Mouse (Mus musculus): ENCODE results near the gene Arl6ip1. TPM values are rescaled to one million over a fixed set of nuclear protein-coding genes. Genes with fewer than 3 reads are reported as not detected.
A peak's percentile ranks its signal among the peaks of the same experiment; 100 is the strongest.

The Arl6ip1 gene
- polyA plus RNA-seq, 1 experiment from 2014 or later: 428 TPM

DNA sequence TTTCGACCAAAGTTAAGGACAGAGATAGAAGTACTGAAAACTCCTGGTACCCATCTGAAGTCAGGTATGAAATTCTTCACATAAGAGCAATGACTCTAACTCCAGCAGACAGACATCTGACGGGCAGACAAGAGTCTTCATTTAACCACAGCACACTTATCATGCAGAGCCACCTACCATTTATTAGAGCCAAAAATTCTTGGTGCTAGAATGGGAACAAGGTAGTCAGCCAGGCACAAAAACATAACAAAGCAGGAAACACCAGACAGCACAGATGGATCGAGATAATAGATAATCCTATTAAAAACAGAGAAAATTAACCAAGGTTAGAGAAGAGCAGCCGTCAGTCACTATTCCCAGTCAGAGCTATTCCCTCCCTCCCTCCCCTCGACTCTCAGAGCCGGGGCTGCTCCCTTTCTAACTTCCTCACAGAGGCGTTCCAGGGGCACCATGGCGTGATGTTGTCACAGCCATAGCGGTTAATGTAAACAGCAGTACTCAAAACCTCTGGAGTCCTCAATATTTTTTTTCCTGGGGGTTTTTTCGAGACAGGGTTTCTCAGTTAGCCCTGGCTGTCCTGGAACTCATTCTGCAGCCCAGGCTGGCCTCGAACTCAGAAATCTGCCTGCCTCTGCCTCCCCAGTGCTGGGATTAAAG lies 3.1 kb downstream of the Arl6ip1 start:
- H3K9me3 ChIP-seq: no peaks in the 10 kb centered on the region
- H3K27ac ChIP-seq: no peak overlapping the region
- 78% methylated on average over 11 of the region's 11 CpGs for WGBS
- H3K4me2 ChIP-seq: no peak overlapping the region
- ATAC-seq (ENCODE audit: insufficient number of reproducible peaks, low FRiP score, low TSS enrichment, low read depth): no peak
- H3K27me3 ChIP-seq: no peaks in the 10 kb centered on the region
- peaks cover 33% of the 10 kb centered on the region for H3K36me3 ChIP-seq
- no peak overlapping the region for H3K9ac ChIP-seq
- peaks cover 19% of the 10 kb centered on the region for H3K4me1 ChIP-seq
- H3K4me3 ChIP-seq: no peak overlapping the region

DNA sequence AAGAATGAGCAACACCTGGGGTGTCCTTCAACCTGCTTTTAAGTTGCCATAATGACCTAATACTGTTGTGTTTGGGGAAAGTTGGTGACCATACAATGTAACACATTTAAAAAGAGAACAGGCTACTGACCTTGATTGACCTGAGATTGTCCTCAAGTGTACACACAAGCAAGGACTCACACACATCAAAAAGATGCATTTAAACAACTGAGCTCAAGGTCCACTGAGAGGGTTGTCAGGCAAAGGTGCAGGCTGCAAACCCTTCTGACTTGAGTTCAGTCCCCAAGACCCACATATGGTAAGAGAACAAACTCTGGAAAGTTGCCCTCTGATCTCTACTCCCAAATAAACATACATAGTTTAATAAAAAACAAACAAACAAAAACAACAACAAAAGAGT lies 3.7 kb downstream of the Arl6ip1 start:
- H3K9me3 ChIP-seq: no peaks in the 10 kb centered on the region
- H3K27me3 ChIP-seq: no peaks in the 10 kb centered on the region
- peaks cover 37% of the 10 kb centered on the region for H3K36me3 ChIP-seq
- H3K4me1 ChIP-seq: peaks cover 19% of the 10 kb centered on the region
- H3K27ac ChIP-seq: no peak overlapping the region
- no peak for ATAC-seq (ENCODE audit: insufficient number of reproducible peaks, low FRiP score, low TSS enrichment, low read depth)
- H3K9ac ChIP-seq: no peak overlapping the region
- no peak overlapping the region for H3K4me3 ChIP-seq
- H3K4me2 ChIP-seq: no peak overlapping the region

DNA sequence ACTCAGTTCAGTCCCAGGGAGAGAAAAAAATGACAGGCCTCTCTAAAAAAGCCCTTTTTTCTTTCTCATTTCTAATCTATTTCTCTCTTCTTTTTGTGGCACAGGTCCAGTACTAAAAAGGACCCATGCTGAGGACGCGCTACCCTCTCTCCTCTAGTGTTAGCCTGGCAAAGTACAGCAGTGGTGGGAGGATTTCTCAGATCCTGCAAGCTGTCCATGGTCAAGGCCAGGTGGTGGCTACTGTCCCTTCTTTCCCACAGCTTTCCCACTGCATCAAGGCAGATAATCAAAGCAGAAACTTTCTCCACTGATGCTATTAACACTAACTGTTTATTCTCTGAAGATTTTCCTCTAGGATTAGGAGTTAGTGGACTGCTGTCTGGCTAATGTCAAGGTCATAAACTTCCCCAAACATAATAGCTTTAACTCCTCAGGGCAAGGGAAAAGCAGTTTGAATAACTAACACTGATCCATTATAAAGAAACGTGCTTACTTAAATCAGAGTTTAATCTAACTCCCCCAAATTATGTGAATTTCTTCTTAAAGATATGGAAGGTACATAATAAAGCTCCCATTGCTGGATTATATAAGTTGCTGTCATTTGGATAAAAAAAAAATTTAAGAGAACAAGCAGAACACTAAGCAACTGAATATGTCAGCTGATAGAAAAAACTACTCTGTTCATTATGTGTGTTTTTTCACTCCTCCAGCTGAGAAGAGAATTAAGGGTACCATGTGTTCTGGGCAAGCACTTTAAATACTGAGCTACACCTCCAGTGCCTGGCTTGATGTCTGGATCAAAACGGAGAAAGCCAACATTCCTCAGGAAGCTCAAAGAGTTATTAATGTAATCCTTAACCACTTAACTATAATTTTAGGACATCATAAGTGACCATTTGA lies 5.7 kb downstream of the Arl6ip1 start:
- ATAC-seq (ENCODE audit: insufficient number of reproducible peaks, low FRiP score, low TSS enrichment, low read depth): no peak
- Histone ChIP-seq H3K4me2 (no peak overlapping the region), H3K4me1 (peaks cover 14% of the 10 kb centered on the region), H3K36me3 (peaks cover 57% of the 10 kb centered on the region), H3K9me3 (no peaks in the 10 kb centered on the region), H3K27ac (no peak overlapping the region), H3K4me3 (no peak overlapping the region), H3K27me3 (no peaks in the 10 kb centered on the region), H3K9ac (no peak overlapping the region)
- 87% methylated on average over 4 of the region's 4 CpGs for WGBS

DNA sequence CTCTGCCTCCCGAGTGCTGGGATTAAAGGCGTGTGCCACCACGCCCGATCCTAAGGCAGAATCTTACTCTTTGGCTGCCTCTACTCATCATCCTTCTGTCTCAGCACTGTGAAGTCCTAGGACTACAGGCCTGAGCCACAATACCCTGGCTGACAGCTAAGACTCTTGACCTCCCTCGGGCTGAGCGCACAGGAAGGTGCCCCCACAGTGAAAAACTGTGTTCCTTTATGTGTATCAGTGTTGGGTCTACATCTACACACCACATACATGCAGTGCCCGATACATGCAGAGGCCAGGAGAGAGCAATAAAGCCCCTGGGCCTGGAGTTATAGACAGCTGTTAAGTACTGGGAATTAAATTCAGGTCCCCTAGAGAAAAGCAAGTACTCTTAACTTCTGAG lies 7.2 kb downstream of the Arl6ip1 start:
- WGBS: 93% methylated on average over 7 of the region's 7 CpGs
- no peaks in the 10 kb centered on the region for H3K27me3 ChIP-seq
- no peak overlapping the region for H3K27ac ChIP-seq
- peaks cover 67% of the 10 kb centered on the region for H3K36me3 ChIP-seq
- H3K4me3 ChIP-seq: no peak overlapping the region
- no peak overlapping the region for H3K4me2 ChIP-seq
- no peaks in the 10 kb centered on the region for H3K9me3 ChIP-seq
- no peak overlapping the region for H3K9ac ChIP-seq
- peaks cover 8% of the 10 kb centered on the region; the same call in 1 of the 2 replicates for H3K4me1 ChIP-seq
- ATAC-seq (ENCODE audit: insufficient number of reproducible peaks, low FRiP score, low TSS enrichment, low read depth): no peak

DNA sequence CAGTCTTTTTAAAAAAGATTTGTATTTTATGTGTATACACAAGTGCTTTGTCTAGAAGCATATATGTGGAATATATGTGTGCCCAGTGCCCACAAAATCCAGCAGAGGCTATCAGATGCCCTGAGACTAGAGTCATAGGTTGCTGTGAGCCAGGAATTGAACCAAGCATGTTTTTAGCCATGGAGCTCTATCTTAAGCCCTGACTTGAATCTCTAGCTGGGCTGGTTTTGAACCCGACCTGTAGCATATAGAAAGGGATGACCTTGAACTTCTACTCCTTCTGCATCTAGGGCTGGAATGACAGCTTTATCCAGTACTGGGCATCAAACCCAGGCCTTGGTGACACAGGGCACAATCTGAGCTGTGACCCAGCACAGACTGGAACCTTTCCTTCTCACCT lies 8.8 kb downstream of the Arl6ip1 start:
- Histone ChIP-seq H3K9me3 (no peaks in the 10 kb centered on the region), H3K27me3 (no peaks in the 10 kb centered on the region), H3K36me3 (peaks cover 55% of the 10 kb centered on the region), H3K4me1 (no peaks in the 10 kb centered on the region), H3K27ac (no peak overlapping the region), H3K9ac (no peak overlapping the region), H3K4me3 (no peak overlapping the region), H3K4me2 (no peak overlapping the region)
- WGBS: 86% methylated on average over 1 of the region's 1 CpGs
- no peak for ATAC-seq (ENCODE audit: insufficient number of reproducible peaks, low FRiP score, low TSS enrichment, low read depth)

DNA sequence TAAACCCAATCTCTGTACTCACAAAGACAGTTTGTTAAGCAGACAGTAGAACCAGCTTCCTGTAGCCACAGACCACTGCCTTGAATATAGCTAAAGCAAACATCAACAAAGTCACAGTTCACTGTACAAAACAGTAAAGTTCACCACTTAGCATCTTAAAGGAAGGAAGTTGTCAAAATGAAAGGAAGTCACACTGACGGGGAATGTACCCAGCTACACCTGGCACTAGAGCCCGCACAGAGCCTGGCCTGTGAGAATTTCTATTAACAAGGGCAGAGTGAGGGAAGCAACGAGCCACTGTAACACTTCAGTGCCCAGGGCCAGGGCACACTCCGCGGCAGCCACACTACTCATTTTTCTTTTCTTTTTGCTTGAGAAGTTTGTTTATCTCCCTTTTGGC lies 9.5 kb downstream of the Arl6ip1 start:
- ATAC-seq (ENCODE audit: insufficient number of reproducible peaks, low FRiP score, low TSS enrichment, low read depth): no peak
- Histone ChIP-seq H3K27me3 (no peaks in the 10 kb centered on the region), H3K4me3 (no peak overlapping the region), H3K36me3 (peaks cover 55% of the 10 kb centered on the region), H3K9me3 (no peaks in the 10 kb centered on the region), H3K4me2 (no peak overlapping the region), H3K9ac (no peak overlapping the region), H3K27ac (no peak overlapping the region), H3K4me1 (no peaks in the 10 kb centered on the region)
- 83% methylated on average over 5 of the region's 5 CpGs for WGBS

DNA sequence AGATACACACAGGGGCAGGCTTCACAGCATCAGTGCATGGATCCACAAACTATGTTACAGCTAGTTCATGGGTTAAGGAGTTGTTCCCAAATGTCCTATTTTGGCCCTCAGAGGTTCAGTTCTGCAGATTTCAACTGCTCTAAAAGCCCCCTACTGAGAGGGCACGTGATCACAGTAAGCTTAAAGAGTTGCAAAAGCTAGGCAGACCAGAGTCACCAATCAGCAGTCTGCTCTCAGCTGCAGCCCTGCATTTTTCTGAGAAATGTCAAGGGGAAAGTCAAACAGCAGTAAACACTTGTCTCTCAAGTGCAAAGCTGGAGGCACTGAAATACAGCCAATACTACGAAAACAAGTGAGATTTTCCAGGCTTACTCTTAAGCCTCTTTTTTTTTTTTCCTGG lies 10.3 kb downstream of the Arl6ip1 start:
- no peaks in the 10 kb centered on the region for H3K9me3 ChIP-seq
- H3K4me1 ChIP-seq: peaks cover 6% of the 10 kb centered on the region
- H3K36me3 ChIP-seq: peaks cover 55% of the 10 kb centered on the region
- no peak overlapping the region for H3K4me2 ChIP-seq
- 50% methylated on average over 2 of the region's 2 CpGs for WGBS
- no peak overlapping the region for H3K9ac ChIP-seq
- ATAC-seq (ENCODE audit: insufficient number of reproducible peaks, low FRiP score, low TSS enrichment, low read depth): no peak
- H3K27ac ChIP-seq: no peak overlapping the region
- no peaks in the 10 kb centered on the region for H3K27me3 ChIP-seq
- H3K4me3 ChIP-seq: no peak overlapping the region

DNA sequence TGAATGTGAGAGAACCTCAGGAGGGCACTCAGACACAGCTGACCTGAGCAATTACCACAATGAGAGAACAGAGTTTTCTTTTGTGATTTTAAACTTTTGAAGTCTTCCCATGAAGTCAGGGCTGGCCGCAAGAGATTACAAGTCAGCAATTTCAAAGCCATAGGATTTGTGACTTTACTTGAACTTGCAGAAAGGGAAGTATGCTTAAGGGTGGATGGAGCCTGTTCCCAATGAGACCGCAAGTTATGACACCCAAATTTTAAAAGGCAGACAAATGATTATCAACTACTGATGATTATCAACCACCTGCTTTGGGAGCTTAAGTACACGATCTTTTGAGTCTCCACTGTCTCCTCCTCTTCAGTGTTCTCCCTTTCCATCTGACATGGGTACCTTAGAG lies 11.0 kb downstream of the Arl6ip1 start:
- Histone ChIP-seq H3K27me3 (no peaks in the 10 kb centered on the region), H3K27ac (no peak overlapping the region), H3K4me2 (no peak overlapping the region), H3K36me3 (peaks cover 58% of the 10 kb centered on the region), H3K9ac (no peak overlapping the region), H3K9me3 (no peaks in the 10 kb centered on the region), H3K4me3 (no peak overlapping the region), H3K4me1 (peaks cover 13% of the 10 kb centered on the region)
- WGBS: 79% methylated on average over 3 of the region's 3 CpGs
- no peak for ATAC-seq (ENCODE audit: insufficient number of reproducible peaks, low FRiP score, low TSS enrichment, low read depth)

DNA sequence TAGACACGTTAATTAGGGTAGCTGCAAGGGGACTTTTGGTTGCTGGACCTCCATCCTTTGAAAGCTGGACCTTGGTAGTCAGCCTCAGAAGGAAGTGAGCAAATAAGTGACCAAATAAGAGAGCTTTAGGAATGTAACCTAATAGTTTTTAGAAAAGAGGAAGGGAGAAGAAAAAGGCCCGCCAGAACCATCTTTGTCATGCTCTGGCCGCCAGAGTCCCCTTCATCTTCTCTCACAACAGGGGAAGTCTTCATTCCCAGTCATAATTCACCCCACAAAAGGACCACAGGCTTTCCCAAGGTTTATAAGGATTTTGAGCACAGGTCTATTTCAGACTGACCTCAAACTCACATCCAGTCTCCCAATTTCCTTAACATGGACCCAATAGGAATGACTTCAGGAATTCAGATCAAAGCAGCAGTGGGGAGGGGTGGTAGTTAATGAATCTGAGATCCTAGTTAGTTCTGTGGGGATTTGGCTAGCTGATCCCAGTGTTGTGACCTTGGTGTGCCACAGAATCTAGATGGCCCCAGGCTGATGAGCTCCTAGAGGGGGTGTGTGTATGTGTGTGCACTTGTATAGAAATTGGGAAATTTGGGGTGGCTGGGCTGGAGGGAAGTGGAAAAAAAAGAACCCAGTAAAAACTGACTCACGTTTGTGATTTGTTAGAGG lies 11.8 kb downstream of the Arl6ip1 start:
- Histone ChIP-seq H3K27me3 (no peaks in the 10 kb centered on the region), H3K36me3 (peaks cover 60% of the 10 kb centered on the region), H3K9ac (no peak overlapping the region), H3K4me1 (peaks cover 20% of the 10 kb centered on the region), H3K27ac (no peak overlapping the region), H3K4me3 (no peak overlapping the region), H3K4me2 (no peak overlapping the region), H3K9me3 (no peaks in the 10 kb centered on the region)
- WGBS: 46% methylated on average over 4 of the region's 4 CpGs
- no peak for ATAC-seq (ENCODE audit: insufficient number of reproducible peaks, low FRiP score, low TSS enrichment, low read depth)

DNA sequence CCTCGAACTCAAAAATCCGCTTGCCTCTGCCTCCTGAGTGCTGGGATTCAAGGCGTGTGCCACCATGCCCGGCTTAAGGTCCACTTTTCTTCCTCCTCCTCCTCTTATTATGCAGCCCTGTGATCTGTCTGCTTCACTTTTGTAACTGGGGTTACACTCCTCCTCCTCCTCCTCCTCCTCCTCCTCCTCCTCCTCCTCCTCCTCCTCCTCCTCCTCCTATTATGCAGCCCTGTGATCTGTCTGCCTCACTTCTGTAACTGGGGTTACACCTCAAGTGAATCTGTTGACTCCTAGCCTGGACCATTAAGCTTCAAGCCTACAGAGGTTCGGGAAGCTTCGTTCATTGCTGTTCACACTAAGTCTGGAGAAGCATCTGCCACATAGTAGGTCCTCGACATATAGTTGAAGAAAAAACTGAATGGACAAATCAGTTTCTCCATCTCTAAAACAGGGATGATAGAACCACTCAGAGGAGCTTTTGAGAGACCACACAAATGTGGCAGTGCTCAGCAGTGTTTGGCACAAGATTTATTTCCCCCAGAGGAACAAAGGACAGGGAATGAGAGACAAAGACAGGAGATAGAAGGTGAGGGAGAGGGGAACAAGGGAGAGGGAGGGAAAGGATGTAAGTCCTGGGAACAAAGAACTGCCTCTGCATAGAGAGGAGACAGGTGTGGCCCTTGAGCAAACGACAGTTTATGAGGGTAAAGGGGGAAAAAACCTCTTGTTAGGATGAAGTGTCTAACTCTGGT lies 12.5 kb downstream of the Arl6ip1 start:
- no peak for ATAC-seq (ENCODE audit: insufficient number of reproducible peaks, low FRiP score, low TSS enrichment, low read depth)
- Histone ChIP-seq H3K27me3 (no peaks in the 10 kb centered on the region), H3K9me3 (no peaks in the 10 kb centered on the region), H3K9ac (no peak overlapping the region), H3K4me1 (peaks cover 27% of the 10 kb centered on the region), H3K36me3 (peaks cover 61% of the 10 kb centered on the region), H3K27ac (no peak overlapping the region), H3K4me3 (0 out of 2 replicates have a peak overlapping the region, but pooled peaks have one; percentile 92), H3K4me2 (peak overlapping the region; percentile 72)
- WGBS: 19% methylated on average over 8 of the region's 8 CpGs

DNA sequence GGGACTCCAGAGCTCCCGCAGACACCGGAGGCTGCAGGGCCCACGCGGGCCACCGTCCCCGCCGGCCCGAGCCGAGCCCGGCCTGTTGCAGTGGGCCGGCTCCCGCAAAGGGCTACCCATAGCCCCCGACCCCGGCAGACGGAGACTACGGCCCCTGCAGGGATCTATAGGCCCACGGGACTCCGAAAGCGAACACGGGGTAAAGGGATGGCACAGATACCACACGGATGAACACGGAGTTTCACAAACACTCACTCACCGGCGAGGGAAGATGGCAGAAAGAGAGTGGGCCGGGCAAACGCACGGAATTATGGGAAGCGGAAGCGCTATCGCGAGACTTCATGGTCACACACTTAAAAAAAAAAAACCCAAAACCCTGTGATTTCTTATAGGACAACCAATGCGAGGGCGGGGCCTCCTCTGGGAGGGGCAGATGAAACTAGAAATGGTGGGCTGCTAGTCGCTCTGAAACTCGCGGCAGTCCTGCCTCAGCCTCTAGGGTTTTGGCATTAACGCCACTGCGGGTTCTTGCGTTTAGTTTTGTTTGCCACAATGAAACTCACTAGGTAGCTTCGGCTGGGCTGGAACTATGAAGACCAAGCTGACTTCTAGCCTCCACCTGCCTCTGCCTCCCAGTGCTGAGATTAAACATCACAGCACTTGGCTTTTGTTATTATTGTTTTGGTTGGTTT lies 13.4 kb downstream of the Arl6ip1 start, which contains the start of gene Rps15a:
Gene Rps15a, minus strand, starts transcription at position 312 of the 692 bp plus-strand sequence.
- WGBS: under 1% methylated on average over 38 of the region's 40 CpGs
- peaks cover 69% of the 10 kb centered on the region for H3K36me3 ChIP-seq
- ATAC-seq (ENCODE audit: insufficient number of reproducible peaks, low FRiP score, low TSS enrichment, low read depth): peak; percentile 82

More for the DNA sequence above, 13.4 kb downstream of the Arl6ip1 start, which contains the start of gene Rps15a:
- peak within 1 kb of the TSS; percentile 93 for H3K27ac ChIP-seq
- no peaks in the 10 kb centered on the region for H3K27me3 ChIP-seq
- peak within 1 kb of the TSS; percentile 76 for H3K4me2 ChIP-seq
- peak within 1 kb of the TSS; percentile 94 for H3K9ac ChIP-seq
- H3K4me1 ChIP-seq: peaks cover 37% of the 10 kb centered on the region
- H3K4me3 ChIP-seq: peak within 1 kb of the TSS; percentile 92
- H3K9me3 ChIP-seq: no peaks in the 10 kb centered on the region

All from limb, embryonic 15.5 days (tissue).